Mouse (Mus musculus) testis, postnatal 10 days (tissue): ENCODE results near the gene 2810021J22Rik.
"Not testable (repeated sequence)": the region's sequence is repeated elsewhere in the genome, so short reads cannot be mapped to it uniquely, and the experiment has no call there.

Experiments
- DNase-seq: peaks from one replicate; pipeline ENCODE4 v3.0.0; 2021; ENCODE audit warnings: low spot score

The 2810021J22Rik gene

DNA sequence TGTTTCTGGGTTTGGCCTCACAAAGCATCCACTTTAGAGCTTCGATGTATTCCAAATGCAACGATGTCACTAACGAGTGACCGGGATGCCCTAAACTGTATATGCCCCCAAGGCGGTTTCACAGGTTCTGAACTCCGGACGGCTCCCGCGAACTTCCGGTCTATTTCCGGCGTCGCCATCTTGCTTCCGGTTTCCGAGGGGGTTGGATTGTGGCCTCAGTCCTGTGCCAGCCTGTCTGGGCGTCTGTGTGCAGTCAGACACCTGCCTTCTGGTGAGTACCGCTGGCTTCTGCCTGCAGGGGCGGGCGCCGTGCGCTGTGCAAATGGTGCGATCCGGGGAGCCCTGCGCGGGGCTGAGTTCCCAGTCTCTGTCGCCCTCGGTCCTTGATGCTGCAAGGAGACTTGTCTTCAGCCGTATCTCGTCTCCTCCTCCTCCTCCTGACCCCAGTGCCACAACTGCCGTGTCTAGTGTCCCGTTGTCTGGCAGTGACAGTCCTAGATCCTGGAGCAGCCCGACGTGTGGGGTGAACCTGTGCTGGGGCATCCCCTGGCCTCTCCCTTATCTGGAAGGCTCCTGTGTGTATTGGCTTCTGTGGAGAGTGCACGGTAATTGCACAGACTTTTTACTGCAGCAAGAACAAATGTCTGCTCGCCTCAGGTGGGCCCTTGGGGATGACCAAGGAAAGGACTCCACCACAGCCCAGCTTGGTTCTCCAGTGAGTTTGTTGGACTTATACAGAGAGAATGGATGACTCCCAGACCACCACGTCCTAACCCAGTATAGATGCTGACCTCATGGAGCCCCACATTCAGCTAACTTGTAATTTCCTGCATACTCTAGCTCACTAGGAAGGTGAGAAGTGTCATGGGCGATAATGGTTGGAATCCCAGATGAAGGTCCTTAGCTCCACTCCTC is at the start of gene 2810021J22Rik:
2810021J22Rik (plus strand) TSS at position 178 of the 915 bp plus-strand sequence.
- peak; percentile 76 for DNase-seq

DNA sequence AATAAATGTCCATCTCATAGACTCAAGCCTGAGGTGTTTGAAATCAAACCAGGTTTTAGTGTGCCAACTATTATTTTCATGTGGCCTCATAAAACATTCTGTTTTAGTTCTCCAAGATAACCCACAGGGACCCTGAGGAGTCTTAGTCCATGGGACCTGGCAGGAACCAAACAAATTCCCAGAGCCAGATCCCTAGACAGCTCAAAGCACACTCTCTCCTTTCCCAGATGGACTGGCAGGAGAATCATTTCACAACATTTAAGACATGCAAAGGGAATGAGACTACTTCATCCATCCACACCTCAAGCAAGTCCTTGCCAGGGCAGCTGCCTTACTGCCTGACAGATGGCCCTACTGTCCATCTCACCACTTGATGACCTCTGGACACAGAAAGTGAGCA is 38.1 kb upstream of the 2810021J22Rik start, which contains the start of gene Olfr312:
Olfr312 (plus strand) TSS at position 301 of the 400 bp plus-strand sequence.
- not testable (repeated sequence) for DNase-seq

DNA sequence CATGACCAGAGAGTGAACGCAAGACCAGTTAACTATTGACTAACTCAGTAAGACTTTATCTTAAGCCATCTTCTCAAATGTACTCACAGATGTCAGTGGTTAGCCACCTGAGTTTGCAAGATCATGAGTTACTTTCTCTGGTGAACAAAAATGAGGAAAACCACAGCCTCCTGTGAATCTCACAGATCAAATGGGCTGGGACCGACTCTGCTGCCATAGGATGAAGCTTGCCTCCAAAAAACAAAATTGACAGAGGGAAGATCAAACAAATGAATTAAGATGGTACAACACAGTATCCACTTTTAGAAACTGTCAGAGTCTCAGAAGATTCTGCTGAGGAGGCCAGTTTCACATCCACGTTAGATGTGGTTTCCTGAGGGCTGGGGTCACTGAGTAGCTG is 37.3 kb upstream of the 2810021J22Rik start:
- DNase-seq, result no peak

GRCm38 (mm10) chr11:58832541-58832940 is 34.5 kb upstream of the 2810021J22Rik start:
- DNase-seq, result not testable (repeated sequence)

DNA sequence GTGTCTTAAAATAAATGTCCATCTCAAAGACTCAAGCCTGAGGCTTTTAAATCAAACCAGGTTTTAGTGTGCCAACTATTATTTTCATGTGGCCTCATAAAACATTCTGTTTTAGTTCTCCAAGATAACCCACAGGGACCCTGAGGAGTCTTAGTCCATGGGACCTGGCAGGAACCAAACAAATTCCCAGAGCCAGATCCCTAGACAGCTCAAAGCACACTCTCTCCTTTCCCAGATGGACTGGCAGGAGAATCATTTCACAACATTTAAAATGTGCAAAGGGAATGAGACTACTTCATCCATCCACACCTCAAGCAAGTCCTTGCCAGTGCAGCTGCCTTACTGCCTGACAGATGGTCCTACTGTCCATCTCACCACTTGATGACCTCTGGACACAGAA is 28.1 kb upstream of the 2810021J22Rik start, which contains the start of gene Olfr311:
Olfr311 (plus strand) TSS at position 301 of the 400 bp plus-strand sequence.
- DNase-seq, result not testable (repeated sequence)

DNA sequence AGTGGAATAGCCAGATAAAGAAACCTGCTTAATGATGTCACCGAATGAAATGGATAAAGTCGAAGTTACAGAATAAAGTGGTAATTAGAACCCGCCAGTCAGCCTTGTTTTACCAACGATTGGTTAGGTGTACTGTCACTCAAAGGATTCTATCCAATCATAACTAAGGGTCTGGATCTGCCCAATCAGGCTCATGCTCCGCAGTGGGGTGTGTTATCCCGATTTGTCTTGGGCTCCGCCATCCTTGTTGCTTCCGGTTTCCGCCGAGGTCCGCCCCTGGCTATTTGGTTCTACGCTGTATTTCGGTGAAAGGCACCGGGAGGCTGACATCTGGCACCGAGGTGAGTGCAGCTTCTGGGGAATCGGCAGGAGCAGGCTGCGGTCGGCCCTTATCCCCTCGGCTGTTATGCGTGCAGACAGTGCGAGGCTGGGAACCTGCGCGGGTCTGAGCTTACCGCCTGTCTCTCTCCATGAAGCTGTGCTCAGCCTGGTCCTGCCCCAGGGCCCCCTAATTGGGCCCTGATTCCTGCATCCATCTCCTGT is 20.0 kb upstream of the 2810021J22Rik start, which contains the start of gene Gm12258:
Gm12258 (plus strand) TSS at position 240 of the 543 bp plus-strand sequence.
- DNase-seq, result peak; percentile 75

- DNase-seq, result no peak
These were observed 19.4 kb upstream of the 2810021J22Rik start for GRCm38 (mm10) chr11:58847636-58848035.

GRCm38 (mm10) chr11:58849731-58850130 is 17.3 kb upstream of the 2810021J22Rik start:
- DNase-seq, result no peak

- no peak for DNase-seq
These were observed 6.3 kb upstream of the 2810021J22Rik start for GRCm38 (mm10) chr11:58860744-58861143.

DNA sequence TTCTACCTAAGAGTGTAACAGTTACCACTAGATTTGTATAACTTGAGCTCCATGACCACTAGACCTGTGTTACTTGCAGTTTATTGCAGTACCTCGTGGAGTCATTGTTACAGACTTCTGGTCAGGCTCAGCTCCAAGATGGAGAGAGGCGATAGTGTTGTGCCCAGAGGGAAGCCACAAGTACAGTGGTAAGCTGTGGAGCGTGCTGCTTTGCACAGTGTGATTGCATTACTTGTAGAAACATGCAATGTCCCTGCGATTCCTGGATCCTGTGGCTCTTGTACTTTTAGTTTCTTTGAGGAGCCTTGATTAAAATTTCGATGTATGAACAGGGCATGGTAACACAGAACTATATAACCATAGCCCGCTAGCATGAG is 926 bp downstream of the 2810021J22Rik start:
- DNase-seq, result no peak

DNA sequence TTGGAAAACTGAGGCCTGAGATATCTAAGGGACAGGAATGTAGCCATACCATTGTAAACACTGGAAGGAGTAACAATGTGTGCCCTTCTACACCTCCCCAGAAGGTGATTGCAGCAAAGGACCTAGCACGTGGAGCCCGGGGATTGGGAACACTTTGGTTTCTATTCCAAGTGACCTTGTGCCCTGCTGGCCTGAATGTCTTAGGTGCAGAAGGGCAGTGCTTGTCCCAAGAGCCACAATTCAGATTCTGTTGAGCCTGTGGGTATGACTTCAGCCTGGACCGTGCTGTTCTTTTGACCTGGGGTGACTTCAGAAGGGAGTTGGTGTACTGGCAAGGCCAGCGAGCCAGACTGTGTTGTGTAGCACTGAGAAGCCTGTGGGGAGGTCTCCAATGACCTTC is 3.9 kb downstream of the 2810021J22Rik start:
- no peak for DNase-seq

DNA sequence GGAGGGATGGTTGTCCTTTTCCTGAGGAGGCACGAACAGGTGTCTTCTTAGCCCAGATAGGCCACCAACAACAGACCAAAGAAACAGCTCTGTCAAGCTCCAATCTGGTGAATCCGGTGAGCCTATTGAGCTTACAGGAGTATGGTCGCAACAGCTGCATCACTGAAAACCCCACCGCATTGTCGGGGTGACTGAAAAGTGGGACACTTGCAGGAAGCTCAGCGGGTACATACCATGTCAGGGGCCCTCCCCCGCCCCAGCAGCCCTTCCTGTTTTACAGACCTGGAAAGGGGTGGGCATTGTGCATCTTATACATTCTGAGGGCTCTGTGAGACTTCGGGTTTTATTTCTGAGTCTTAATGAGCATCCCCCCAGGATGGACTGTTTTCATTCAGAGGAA is 16.7 kb downstream of the 2810021J22Rik start:
- no peak for DNase-seq

DNA sequence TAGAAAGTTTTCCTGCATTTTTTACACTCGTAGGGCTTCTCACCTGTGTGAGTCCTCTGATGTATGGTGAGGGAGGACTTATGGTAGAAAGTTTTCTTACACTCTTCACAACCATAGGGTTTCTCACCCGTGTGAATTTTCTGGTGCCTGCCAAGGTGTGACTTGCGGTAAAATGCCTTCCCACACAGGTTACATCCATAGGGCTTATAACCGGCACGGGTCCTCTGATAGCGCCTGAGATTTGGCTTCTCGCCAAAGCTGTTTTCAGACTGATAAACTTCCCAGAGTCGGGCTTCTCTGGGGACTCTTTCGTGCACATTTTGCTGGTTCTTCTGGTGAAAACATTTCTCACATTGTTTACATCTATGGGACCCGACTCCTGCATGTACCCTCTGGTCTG is 23.5 kb downstream of the 2810021J22Rik start:
- DNase-seq, result no peak

GRCm38 (mm10) chr11:58894456-58894855 is 27.4 kb downstream of the 2810021J22Rik start:
- no peak for DNase-seq

DNA sequence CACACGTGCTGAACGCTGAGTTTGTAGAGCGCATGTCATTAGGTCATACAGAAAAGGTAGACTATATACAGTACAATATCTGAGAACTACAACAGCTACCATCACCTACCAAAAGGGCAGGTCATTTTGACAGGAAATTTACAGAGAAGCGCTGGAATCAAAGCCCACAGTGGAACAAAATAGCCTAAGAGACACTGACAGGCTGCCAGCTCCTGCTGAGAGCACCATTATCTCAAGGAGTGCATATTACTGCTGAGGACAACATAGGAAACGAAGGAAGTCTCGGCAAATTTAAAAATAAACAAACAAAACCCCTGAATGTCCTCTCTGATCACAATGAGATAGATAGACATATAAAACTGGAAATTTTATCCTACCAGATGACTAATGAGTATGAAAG is 30.5 kb downstream of the 2810021J22Rik start:
- DNase-seq, result no peak

- DNase-seq, result no peak
These were observed 34.1 kb downstream of the 2810021J22Rik start for GRCm38 (mm10) chr11:58901080-58901479.

DNA sequence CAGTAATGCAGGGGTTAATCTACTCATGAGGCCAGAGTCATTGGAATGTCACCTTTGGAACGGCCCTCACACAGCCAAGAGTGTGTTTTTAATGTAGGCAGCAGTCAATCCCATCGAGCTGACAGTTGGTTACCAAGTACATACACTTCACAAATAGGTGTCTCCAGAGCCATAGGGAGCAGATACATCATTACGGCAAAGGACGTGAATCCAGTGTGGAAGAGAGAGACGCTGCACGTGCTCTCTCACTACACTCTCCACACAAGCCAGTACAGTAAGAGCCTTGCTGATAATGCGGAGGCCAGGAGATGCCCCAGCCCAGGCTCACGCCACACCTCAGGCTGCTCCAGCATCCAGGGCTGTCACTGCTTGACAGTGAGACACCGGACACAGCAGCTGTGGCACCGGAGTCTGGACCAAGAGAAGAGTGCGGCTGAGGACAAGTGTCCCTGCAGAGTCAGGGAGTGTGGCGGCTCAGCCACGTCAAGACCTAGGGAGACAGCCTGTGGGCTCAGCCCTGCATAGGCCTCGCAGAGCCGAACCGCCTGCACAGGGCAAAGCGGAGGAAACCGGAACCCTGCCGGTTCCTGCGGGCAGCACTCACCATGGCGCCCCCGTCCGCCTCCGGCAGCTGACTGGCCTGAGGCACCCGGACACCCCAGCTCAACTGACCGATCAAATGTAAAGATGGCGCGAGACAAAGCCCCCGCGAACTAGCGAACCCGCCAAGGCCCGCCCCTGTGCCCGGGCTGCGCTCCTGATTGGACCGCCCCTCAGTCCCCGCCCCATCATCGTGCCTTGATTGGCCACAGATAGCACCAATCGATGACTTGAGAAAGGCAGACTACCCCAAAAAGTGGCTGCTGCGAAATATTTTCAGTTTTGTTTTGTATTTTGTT is 36.7 kb downstream of the 2810021J22Rik start, which contains the start of gene Zfp39:
Zfp39 (minus strand) TSS at position 715 of the 899 bp plus-strand sequence.
- peak; percentile 98 for DNase-seq

- DNase-seq, result no peak
These were observed 37.3 kb downstream of the 2810021J22Rik start for GRCm38 (mm10) chr11:58904410-58904718.

DNA sequence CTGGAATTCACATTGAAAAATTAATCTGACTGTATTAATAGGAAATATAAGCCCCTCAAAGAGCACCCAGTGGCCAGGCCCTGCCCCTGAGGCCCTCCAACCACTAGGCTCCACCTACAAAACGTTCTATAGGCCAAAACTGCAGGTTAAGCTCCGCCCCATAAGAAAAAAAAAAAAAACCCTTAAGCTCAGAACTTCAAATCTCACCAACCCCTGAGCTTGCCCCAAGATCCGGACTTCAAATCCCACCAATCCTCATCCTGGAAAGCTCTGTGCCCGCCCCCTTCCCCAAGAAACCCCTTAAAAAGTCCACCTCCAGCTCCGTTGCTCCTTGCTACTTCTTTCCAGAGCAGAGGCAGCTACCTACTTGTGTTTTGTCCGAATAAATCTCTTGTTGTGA is 37.8 kb downstream of the 2810021J22Rik start:
- DNase-seq, result no peak

DNA sequence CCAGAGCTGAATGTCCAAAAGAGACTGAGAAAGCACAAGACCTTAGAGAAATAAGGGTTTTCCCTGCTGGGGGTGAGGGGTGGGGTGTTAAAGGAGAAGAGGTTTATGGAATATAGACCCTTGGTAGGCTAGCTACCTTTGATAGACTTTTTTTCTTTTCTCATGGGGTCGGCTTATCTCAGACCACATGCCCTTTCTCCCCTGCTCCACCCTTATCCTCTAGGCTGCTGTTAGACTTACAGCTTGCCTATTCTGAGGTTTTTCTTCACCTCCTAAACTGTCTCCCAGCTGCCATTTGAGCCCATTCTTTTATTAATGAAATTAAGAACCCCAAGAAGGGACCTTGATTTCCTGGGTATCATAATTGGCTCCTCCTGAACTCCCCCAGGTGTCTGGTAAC is 46.8 kb downstream of the 2810021J22Rik start:
- no peak for DNase-seq

DNA sequence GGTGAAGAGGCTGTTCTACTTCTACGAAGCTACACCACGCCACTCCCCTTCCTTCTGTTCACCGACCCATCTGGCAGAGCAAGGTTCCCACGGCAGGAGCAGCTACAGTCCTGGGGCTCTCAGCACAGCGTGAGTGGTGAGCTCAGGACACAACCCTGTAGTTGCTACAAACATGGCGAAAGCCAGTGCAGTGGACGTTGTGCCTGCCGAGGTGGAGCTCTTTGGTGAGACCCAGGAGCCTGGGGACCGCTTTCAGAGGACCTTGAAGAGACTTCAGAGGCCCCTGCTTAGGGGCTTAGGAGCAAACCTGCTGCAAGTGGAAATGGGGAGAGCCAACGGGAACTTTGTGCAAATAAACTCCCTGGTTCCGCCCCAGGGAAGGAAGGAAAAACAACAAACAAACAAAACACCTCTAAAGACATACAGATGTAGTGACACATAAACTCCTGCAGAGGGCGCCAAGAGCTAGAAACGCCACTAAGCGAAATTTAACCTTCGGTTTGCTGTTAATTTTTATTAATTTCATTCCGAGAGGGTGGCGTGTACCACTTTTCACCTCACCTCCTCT is 47.5 kb downstream of the 2810021J22Rik start:
- DNase-seq, result no peak
